Mouse (Mus musculus): ENCODE results near the gene Afmid.
"Not testable (repeated sequence)": the region's sequence is repeated elsewhere in the genome, so short reads cannot be mapped to it uniquely, and the experiment has no call there.

Afmid gene

GRCm38 (mm10) chr11:117826916-117827315 lies 1.2 kb downstream of the Afmid start:
- DNase-seq = peak; percentile 36

GRCm38 (mm10) chr11:117827386-117827785 lies 1.7 kb downstream of the Afmid start:
- peak; percentile 48 for DNase-seq

- DNase-seq = peak; percentile 62
Observed at GRCm38 (mm10) chr11:117828149-117828887, 2.6 kb downstream of the Afmid start.

GRCm38 (mm10) chr11:117828888-117829604 lies 3.3 kb downstream of the Afmid start:
- DNase-seq = no peak

- no peak for DNase-seq
Observed at GRCm38 (mm10) chr11:117829671-117830215, 4.0 kb downstream of the Afmid start.

- no peak for DNase-seq
Observed at GRCm38 (mm10) chr11:117830401-117830800, 4.7 kb downstream of the Afmid start.

GRCm38 (mm10) chr11:117832086-117832969 lies 6.6 kb downstream of the Afmid start:
- DNase-seq = peak; percentile 95

GRCm38 (mm10) chr11:117833509-117833908 lies 7.8 kb downstream of the Afmid start:
- not testable (repeated sequence) for DNase-seq

GRCm38 (mm10) chr11:117834086-117834485 lies 8.4 kb downstream of the Afmid start:
- no peak for DNase-seq

GRCm38 (mm10) chr11:117836306-117836705 lies 10.6 kb downstream of the Afmid start:
- no peak for DNase-seq

- DNase-seq = no peak
Observed at GRCm38 (mm10) chr11:117838572-117838971, 12.8 kb downstream of the Afmid start.

GRCm38 (mm10) chr11:117839021-117839420 lies 13.3 kb downstream of the Afmid start:
- no peak for DNase-seq

GRCm38 (mm10) chr11:117840910-117841309 lies 15.2 kb downstream of the Afmid start:
- no peak for DNase-seq

- no peak for DNase-seq
Observed at GRCm38 (mm10) chr11:117843434-117843833, 17.7 kb downstream of the Afmid start.

GRCm38 (mm10) chr11:117844997-117845396 lies 19.3 kb downstream of the Afmid start:
- no peak for DNase-seq

GRCm38 (mm10) chr11:117845651-117846050 lies 19.9 kb downstream of the Afmid start:
- no peak for DNase-seq

GRCm38 (mm10) chr11:117846640-117847039 lies 20.9 kb downstream of the Afmid start:
- DNase-seq = no peak

GRCm38 (mm10) chr11:117847593-117848215 lies 22.0 kb downstream of the Afmid start:
- no peak for DNase-seq

GRCm38 (mm10) chr11:117848271-117848984 lies 22.7 kb downstream of the Afmid start:
- peak; percentile 71 for DNase-seq

GRCm38 (mm10) chr11:117848985-117849671 lies 23.4 kb downstream of the Afmid start, which contains the start of gene Birc5:
Gene Birc5, plus strand, starts transcription at chr11:117849251.
- DNase-seq = peak; percentile 98

- DNase-seq = no peak
Observed at GRCm38 (mm10) chr11:117852875-117853274, 27.2 kb downstream of the Afmid start.
